Mouse (Mus musculus) ovary, adult 2 months (tissue): Measurements from ENCODE around the gene Rprml. TPM values are rescaled to one million over a fixed set of nuclear protein-coding genes. Genes with fewer than 3 reads are reported as not detected.

ENCODE experiments used
- polyA plus RNA-seq: library from polyadenylated mRNA; depleted of rRNA; stranded (reverse); fragments of >200 nt; gene quantifications from 2 replicates; pipeline ENCODE4 v1.2.3, GENCODE M21; 2012; rRNA removed

Gene Rprml
- polyA plus RNA-seq = 0.98 and 2.0 TPM in 2 replicates

GRCm38 (mm10) chr11:103649301-103649982 lies at the start of gene Rprml:
Gene Rprml, plus strand, starts transcription at chr11:103649570.

GRCm38 (mm10) chr11:103621040-103621439 lies 28.3 kb upstream of the Rprml start, which contains the start of gene Gm884:
Gene Gm884, minus strand, starts transcription at chr11:103621140.

GRCm38 (mm10) chr11:103638790-103639189 lies 10.6 kb upstream of the Rprml start, which contains the start of gene Lyzl6:
Gene Lyzl6, minus strand, starts transcription at chr11:103638890.

DNA sequence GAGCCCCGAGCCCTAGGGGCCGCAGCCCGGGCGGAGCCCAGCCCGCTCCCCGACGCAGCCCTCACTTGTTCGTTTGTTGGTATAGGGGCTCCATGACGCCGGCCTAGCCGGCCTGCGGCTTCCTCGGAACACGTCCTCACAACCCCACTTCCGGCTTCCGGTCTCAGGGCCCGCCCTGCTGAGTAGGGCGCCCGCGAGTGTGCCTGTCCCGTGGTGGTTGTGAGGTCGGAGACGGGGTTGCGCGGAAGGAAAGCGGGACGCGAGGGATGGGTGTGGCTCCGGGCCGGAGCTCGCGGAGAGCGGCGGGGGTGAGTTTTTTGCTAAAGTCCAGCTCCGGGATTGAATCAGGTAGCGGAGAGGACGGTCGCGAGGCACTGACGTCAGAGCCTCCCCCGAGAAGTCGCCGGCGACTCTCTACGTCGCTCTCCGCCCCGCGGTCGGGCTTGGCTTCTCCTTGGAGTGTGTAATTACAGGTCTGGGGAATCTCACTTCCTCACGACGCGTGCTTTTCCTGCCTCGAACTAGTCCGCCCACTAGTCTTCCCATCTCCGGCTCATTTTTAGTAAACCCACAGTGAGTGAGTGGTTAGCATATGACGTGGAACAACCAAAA lies 48.3 kb downstream of the Rprml start, which contains the start of gene Gosr2:
Gosr2 (minus strand) TSS at position 334 of the 612 bp plus-strand sequence.

Other genes starting within 250 kb of the Rprml start
- 18.2 and 19.9 TPM in 2 replicates for gene Plekhm1, start 236.9 kb upstream of the Rprml start, polyA plus RNA-seq
- not detected in 2 replicates for gene Lrrc37a, start 145.0 kb upstream of the Rprml start, polyA plus RNA-seq
- gene Gm884, start 28.4 kb upstream of the Rprml start, polyA plus RNA-seq = not detected in 2 replicates
- gene Lyzl6, start 10.7 kb upstream of the Rprml start, polyA plus RNA-seq = not detected in 2 replicates
- gene Gosr2, start 48.3 kb downstream of the Rprml start, polyA plus RNA-seq = 65.2 and 78.2 TPM in 2 replicates
- gene Wnt9b, start 100.3 kb downstream of the Rprml start, polyA plus RNA-seq = 0.19 and 0.24 TPM in 2 replicates
- gene Wnt3, start 124.6 kb downstream of the Rprml start, polyA plus RNA-seq = not detected in 2 replicates